Mouse (Mus musculus): ENCODE results near the gene Nrde2. TPM values are rescaled to one million over a fixed set of nuclear protein-coding genes. Genes with fewer than 3 reads are reported as not detected.

Nrde2 gene
- polyA plus RNA-seq, 1 experiment, result 8.1 TPM

DNA sequence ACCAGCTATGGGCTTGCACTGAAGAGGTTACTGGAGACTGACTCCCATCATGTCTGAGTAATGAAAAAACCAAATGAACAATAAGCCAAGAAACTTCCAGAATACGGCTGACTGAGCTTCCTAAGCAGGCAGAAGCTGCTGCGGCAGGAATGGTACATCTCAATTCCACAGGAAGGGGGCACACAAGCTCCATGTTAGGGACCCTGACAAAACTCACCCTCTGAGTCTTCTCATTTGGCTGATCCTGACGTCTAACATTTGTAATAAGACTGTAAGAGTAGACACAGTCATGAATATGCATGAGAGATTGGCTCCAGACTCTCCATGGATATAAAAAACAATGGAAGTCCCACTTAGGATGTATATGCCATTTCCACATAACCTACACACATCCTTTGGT is 6.7 kb upstream of the Nrde2 start:
- Histone ChIP-seq H3K4me3 (ENCODE audit: insufficient read depth, low read length) (no peak overlapping the region), H3K4me1 (ENCODE audit: control insufficient read depth, insufficient read depth, low read length) (0 out of 2 replicates have a peak, but pooled peaks cover 2% of the 10 kb centered on the region), H3K27ac (ENCODE audit: insufficient read depth, low read length) (no peak overlapping the region)
- TF ChIP-seq CTCF (IDR thresholded peaks at IDR 0.05; ENCODE audit: borderline replicate concordance, insufficient read depth, low read length) (peak; percentile 39; the same call in 1 of the 2 replicates), POLR2A (IDR thresholded peaks at IDR 0.05; ENCODE audit: low read depth, low read length) (no peak)

DNA sequence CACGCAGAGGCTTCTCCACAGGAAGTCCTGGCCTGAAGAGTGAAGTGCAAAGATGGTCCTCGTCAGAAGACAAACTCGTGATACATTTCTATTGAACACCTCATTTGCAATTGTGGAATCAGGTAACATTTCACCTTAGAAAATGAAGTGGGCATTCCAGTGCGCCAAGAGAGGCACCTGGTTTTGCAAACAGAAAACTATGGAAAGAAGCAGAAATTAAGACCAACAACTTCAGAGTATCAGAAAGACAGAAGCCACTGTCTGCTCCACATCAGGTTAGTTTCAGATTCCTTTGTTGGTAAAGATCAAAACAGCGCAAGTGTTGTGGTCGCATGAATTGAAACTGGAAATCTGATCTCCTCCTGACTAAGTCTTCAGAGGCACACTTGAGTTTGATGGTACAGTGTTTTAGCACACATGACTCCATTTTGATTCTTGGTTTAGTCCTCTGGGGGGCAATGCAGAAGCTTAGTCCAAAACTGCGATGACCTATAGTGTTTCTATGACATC is 5.6 kb upstream of the Nrde2 start:
- H3K4me3 ChIP-seq (ENCODE audit: insufficient read depth, low read length), result no peak overlapping the region
- TF ChIP-seq POLR2A (IDR thresholded peaks at IDR 0.05; ENCODE audit: low read depth, low read length) (no peak), CTCF (IDR thresholded peaks at IDR 0.05; ENCODE audit: borderline replicate concordance, insufficient read depth, low read length) (no peak)
- H3K4me1 ChIP-seq (ENCODE audit: control insufficient read depth, insufficient read depth, low read length), result 0 out of 2 replicates have a peak, but pooled peaks cover 2% of the 10 kb centered on the region
- H3K27ac ChIP-seq (ENCODE audit: insufficient read depth, low read length), result no peak overlapping the region

DNA sequence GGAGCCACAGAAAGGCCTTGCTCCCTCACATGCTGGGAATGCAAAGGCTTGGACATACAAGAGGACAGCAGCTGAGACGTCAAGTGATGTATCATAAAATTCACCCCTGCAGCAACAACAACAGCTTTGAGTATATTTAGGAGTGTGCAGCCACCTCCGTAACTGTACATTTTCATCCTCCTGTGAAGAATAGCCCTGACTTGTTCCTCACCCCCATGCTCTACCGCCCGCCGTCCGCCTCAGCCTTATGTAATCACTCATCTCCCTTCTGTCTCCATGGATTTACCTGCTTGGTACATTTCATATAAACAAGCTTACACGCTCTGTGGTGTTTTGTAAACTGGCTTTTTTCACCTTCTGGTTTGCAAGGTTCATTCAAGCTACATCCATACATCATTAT is 7.0 kb downstream of the Nrde2 start:
- no peak for TF ChIP-seq POLR2A (IDR thresholded peaks at IDR 0.05; ENCODE audit: low read depth, low read length)
- TF ChIP-seq CTCF (IDR thresholded peaks at IDR 0.05; ENCODE audit: borderline replicate concordance, insufficient read depth, low read length), result no peak
- H3K4me1 ChIP-seq (ENCODE audit: control insufficient read depth, insufficient read depth, low read length), result no peaks in the 10 kb centered on the region
- H3K4me3 ChIP-seq (ENCODE audit: insufficient read depth, low read length), result no peak overlapping the region
- no peak overlapping the region for H3K27ac ChIP-seq (ENCODE audit: insufficient read depth, low read length)

DNA sequence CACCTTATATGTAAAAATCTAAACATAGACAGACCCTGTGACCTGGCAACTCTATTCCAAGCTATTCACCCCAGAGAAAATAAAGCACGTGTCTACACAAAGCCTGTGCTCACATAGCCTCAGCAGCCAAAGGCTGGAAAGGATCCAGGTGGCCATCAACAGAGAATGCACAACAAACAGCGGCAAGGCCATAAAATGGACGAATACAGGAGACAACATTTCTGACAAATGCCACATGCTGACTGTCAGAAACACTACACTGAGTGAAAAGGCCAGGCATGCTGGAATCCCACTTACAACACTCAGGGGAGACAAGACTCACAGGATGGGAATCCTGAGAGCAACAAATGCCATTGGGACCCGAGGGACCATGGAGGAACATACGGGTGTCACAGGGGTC is 15.2 kb downstream of the Nrde2 start:
- TF ChIP-seq CTCF (IDR thresholded peaks at IDR 0.05; ENCODE audit: borderline replicate concordance, insufficient read depth, low read length) (no peak), POLR2A (IDR thresholded peaks at IDR 0.05; ENCODE audit: low read depth, low read length) (no peak)
- Histone ChIP-seq H3K4me3 (ENCODE audit: insufficient read depth, low read length) (no peak overlapping the region), H3K4me1 (ENCODE audit: control insufficient read depth, insufficient read depth, low read length) (no peaks in the 10 kb centered on the region), H3K27ac (ENCODE audit: insufficient read depth, low read length) (no peak overlapping the region)

DNA sequence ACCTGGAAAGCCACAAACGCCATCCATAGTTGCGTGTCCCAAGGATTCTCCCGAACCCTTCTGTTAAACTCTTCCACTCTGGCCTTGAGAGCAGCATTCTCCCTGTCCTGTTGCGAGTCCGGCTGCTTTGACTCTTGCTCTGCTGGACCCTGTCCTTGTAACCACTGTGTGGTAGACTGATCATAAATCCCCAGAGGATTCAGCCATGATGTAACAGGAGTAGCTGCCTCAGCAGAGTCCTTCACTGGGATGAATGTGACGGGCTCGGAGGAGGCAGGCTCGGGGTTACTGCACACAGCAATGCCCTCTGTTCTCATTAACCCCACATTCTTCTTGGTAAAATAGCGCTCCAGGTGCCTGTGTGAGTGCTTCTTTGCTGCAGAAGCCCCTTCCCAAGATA is 15.7 kb downstream of the Nrde2 start:
- H3K4me1 ChIP-seq (ENCODE audit: control insufficient read depth, insufficient read depth, low read length), result no peaks in the 10 kb centered on the region
- TF ChIP-seq CTCF (IDR thresholded peaks at IDR 0.05; ENCODE audit: borderline replicate concordance, insufficient read depth, low read length) (no peak), POLR2A (IDR thresholded peaks at IDR 0.05; ENCODE audit: low read depth, low read length) (no peak)
- no peak overlapping the region for H3K27ac ChIP-seq (ENCODE audit: insufficient read depth, low read length)
- H3K4me3 ChIP-seq (ENCODE audit: insufficient read depth, low read length), result no peak overlapping the region

DNA sequence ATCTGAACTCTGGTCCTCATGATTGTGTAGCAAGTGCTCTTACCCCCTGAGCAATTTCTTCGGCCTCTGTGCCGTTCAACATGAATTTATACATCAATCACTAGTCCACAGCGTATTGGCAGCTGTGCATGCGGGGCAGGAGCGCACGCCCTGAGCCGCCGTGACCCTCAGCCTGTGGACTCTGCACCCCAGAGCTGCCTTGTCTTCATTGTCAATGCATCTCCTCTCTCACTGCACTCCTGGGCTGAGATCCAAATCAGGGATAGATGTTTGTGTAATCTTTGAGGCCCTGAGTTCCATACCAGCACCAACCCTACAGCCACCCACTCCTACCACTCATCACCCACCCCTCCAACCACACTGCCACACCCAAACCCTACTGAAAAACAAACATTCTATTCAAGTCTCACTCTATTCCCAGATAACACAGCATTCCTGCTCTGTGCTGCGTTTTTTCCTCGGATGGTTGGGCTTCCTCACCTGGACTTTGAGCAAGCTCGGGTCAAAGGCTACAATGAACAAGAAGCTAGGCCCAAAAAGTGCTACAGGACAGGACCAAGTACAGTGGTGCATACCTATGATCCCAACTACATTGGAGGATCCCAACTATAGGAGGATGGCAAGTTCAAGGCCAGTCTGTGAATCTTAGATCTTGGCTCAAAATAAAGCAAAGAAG is 16.5 kb downstream of the Nrde2 start:
- Histone ChIP-seq H3K4me1 (ENCODE audit: control insufficient read depth, insufficient read depth, low read length) (no peaks in the 10 kb centered on the region), H3K4me3 (ENCODE audit: insufficient read depth, low read length) (no peak overlapping the region), H3K27ac (ENCODE audit: insufficient read depth, low read length) (no peak overlapping the region)
- TF ChIP-seq POLR2A (IDR thresholded peaks at IDR 0.05; ENCODE audit: low read depth, low read length), result no peak
- TF ChIP-seq CTCF (IDR thresholded peaks at IDR 0.05; ENCODE audit: borderline replicate concordance, insufficient read depth, low read length), result no peak

DNA sequence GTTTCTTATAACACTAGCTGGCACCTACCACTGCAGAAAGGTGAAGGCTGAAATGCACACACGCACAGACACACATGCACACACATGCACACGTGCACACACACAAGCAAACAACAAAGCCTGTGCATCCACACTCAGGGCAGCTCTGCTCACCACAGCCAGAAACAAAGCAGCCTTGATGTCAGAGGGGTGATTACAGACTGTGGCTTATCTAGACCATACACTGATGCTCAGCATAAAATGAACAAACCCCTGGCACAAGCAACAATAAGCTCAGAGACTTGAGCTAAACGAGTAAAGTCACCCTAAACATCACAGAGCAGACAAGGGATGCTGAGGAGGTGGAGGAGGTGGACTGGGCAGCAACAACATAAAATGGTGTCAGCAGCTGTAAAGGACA is 24.3 kb downstream of the Nrde2 start:
- no peaks in the 10 kb centered on the region for H3K4me1 ChIP-seq (ENCODE audit: control insufficient read depth, insufficient read depth, low read length)
- TF ChIP-seq CTCF (IDR thresholded peaks at IDR 0.05; ENCODE audit: borderline replicate concordance, insufficient read depth, low read length) (no peak), POLR2A (IDR thresholded peaks at IDR 0.05; ENCODE audit: low read depth, low read length) (no peak)
- no peak overlapping the region for H3K4me3 ChIP-seq (ENCODE audit: insufficient read depth, low read length)
- no peak overlapping the region for H3K27ac ChIP-seq (ENCODE audit: insufficient read depth, low read length)

DNA sequence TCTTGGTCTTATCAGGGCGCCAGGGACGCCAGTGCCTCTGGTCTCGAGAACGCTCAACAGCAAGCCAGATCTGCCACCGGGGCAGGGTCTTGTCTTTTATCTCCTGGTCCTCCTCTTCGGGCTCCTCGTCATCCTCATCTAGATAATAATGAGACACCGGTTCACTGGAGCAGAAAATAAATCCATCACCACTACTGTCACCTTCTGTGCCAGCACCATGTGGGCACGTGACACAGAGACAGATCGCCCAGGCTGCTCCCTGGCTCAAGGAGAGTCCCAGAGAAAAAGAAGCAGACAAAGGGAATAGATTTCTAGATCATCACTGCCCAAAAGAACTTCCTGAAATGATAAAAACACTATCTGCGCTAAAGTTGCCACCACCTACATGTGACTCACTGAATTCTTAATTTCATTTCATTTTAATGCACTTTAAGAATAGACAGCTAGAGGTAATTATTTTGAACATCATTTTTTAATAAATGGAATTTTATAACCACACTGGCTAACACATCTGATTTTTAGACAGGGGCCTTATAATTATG is 25.0 kb downstream of the Nrde2 start:
- TF ChIP-seq CTCF (IDR thresholded peaks at IDR 0.05; ENCODE audit: borderline replicate concordance, insufficient read depth, low read length) (no peak), POLR2A (IDR thresholded peaks at IDR 0.05; ENCODE audit: low read depth, low read length) (no peak)

DNA sequence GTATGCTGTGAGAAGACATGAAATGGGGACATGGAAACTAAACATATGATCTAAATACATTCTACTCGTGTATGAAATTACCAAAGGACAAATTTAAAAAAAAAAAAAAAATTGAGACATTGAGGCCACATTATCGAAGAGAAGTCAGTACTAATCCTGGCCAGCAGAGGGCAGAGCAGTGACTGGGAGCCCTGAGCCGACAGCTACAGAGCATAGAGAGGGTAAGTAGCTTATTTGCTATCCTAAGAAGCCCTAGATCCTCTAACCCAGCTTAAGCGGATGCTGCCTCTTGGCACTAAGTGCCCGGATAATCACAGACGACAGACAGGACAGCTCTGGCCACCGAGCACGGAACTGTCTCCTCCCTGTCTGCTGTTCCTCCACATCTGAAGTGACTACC is 27.8 kb downstream of the Nrde2 start:
- Histone ChIP-seq H3K4me1 (ENCODE audit: control insufficient read depth, insufficient read depth, low read length) (no peaks in the 10 kb centered on the region), H3K4me3 (ENCODE audit: insufficient read depth, low read length) (no peak overlapping the region), H3K27ac (ENCODE audit: insufficient read depth, low read length) (no peak overlapping the region)
- TF ChIP-seq CTCF (IDR thresholded peaks at IDR 0.05; ENCODE audit: borderline replicate concordance, insufficient read depth, low read length), result peak; percentile 82
- no peak for TF ChIP-seq POLR2A (IDR thresholded peaks at IDR 0.05; ENCODE audit: low read depth, low read length)

More for the DNA sequence above, 25.0 kb downstream of the Nrde2 start:
- Histone ChIP-seq H3K4me3 (ENCODE audit: insufficient read depth, low read length) (no peak overlapping the region), H3K4me1 (ENCODE audit: control insufficient read depth, insufficient read depth, low read length) (no peaks in the 10 kb centered on the region), H3K27ac (ENCODE audit: insufficient read depth, low read length) (no peak overlapping the region)

DNA sequence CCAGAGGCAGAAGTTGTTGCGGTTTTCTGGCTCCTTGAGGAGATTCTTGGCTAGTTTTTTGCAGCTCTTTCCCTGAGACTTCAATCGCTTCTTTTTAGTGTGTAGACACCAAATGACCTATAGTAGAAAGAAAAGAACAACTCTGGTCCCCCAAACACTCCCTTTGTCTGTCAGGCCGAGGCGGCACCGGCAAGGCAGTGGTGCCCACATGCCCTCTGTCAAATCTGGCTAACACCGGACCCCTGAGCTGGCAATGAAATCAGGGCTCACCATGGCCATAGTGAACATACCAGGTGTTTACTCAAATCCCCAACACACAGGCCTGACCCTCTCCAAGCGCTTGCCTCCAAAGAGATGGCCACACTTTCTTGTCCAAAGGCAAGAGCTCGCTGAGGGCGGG is 28.3 kb downstream of the Nrde2 start:
- Histone ChIP-seq H3K4me1 (ENCODE audit: control insufficient read depth, insufficient read depth, low read length) (no peaks in the 10 kb centered on the region), H3K27ac (ENCODE audit: insufficient read depth, low read length) (no peak overlapping the region), H3K4me3 (ENCODE audit: insufficient read depth, low read length) (no peak overlapping the region)
- TF ChIP-seq CTCF (IDR thresholded peaks at IDR 0.05; ENCODE audit: borderline replicate concordance, insufficient read depth, low read length), result no peak
- TF ChIP-seq POLR2A (IDR thresholded peaks at IDR 0.05; ENCODE audit: low read depth, low read length), result no peak
